Mouse (Mus musculus) T-helper 1 cell (primary cell): Measurements from ENCODE around the gene Chst15.

Experiments
- in situ Hi-C: fragments of 300-600 bp; cut with MboI, MseI; formaldehyde crosslinking; loops from one replicate; pipeline ENCODE4 v1.15.1; 2025; ENCODE audit warnings: high pct_unique_total_duplicates

The Chst15 gene

DNA sequence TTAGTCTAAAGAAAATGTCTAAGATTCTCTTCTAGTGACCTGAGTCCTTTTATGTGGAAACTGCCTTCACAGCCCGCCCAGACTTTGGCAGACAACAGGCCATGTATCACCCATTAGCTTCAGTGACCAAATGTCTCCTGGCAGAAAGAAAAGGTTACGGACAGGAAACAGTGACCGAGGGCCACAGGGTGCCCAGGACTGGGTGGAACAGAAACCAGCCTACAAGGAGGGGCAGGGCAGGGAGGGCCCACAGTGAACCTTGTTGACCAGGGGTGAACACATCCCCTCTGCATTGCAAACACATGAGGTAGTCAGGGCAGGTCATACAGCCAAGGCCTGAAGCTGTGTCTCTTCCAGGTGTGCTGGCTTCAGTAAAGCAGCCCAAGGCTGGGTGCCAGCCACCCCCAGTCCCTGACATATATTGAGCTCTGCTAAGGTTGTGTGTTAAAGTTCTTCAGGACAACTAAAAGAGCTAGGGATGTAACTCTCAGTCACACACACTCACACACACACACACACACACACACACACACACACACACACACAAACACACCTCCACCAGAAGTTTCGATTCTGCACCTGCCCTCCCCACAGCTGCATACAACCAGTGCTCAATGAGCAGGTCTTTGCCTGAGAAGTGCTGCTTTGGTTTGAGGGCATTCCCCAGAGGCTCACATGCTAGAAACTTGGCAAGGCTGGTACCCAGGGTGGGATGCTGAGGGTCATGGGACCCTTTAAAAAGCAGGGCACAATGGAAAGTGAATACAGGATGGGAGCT, 49.1 kb downstream of the Chst15 start:
- in situ Hi-C loops, result loop anchor here (10.0 kb wide), 1 partner anchor 1843 kb away; no protein-coding TSS in a partner anchor

DNA sequence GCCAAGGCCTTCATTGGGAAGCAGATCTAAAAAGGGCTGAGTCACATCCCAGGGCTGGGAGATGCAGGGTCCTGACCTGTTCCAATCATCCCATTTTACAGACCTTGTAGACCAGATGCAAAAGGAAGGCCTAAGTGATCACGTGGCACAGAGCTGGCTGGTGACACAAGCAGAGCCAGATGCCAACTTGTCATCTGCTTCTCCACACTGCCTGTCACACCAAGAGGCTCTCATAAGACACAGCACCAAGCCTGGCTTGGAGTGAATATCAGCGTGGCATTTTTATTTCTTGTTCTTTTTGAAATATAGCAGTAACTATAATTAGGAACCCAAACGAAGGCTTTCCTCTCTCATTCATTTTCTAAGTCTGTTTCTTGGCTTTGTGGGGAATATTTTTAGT, 52.3 kb downstream of the Chst15 start:
- in situ Hi-C loops, result loop anchor here (10.0 kb wide), 1 partner anchor 1840 kb away; no protein-coding TSS in a partner anchor

DNA sequence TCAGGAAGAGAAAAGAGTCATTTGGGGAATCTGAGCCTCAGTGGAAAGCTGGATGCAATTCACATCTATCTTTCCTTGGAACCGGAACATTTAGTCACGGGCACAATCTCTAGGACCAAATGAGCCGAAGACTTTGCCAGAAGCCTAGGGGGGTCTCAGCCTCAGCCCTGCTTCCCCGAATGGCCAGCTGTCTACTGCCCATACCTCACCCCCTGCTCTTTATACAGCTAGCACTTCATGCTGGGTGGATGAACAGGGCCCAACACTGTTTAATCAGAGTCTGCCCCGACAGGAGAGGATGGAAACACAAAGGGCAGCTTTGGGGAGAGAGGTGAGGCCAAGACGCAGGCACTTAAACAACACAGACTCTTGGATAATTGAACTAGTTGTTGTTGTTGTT, 53.8 kb downstream of the Chst15 start:
- in situ Hi-C loops, result loop anchor here (10.0 kb wide), 1 partner anchor 1838 kb away; no protein-coding TSS in a partner anchor

DNA sequence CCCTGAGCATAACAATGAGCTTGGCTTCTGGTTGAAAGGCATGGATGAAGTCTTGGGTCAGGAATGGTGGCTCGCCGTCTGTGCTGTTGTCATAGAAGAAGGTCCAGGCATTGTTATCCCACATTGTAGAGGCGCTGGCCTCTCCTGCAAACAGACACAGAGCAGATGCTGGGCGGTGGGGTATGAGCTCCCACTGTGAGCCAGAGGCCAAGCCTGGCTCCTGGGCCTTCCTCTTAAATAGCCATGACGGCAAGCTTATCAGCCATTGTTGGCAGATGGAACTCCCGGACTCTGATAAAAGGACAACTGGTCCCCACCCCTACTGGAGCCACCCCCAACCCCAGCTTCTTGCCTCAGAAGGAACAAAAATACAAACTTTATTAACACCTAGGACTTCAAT, 54.3 kb downstream of the Chst15 start:
- in situ Hi-C loops, result loop anchor here (10.0 kb wide), 1 partner anchor 1838 kb away; no protein-coding TSS in a partner anchor

DNA sequence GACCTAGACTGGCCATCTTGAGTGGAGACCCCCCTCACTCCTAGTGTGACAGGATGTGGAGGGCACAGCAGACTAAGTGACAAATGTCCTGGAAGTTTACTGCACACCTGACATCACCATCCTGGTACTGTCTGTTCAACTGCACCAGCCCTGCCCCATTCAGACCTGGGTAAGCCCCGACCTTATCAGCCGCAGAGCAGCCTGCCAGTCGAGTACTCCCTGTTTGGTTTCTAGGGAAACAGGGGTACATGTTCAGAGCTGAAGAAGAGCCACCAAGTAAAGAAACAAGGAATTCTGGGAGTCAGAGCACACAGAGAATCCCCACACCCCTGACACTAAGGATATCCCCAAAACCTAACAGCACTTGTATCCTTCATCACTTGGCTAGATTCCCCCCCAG, 55.1 kb downstream of the Chst15 start:
- in situ Hi-C loops, result loop anchor here (10.0 kb wide), 1 partner anchor 1837 kb away; no protein-coding TSS in a partner anchor

DNA sequence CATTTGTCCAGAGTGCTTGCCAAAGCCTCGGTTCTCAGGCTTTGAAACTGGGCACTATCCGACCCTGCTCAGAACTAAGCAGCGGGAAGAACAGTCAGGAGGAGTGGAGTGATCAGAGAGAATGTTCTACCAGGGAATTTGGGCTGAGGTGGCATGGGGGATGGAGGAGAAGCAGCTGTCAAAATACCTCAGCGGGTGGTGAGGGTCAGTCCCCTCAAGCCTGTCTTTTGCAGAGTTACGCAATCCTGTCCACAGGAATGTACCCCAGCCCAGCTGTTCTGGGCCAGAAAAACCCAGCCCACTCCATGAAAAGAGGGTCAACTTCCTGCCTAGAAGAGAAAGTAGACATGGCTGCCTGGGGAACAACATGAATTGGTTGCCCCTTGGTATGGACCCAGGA, 56.4 kb downstream of the Chst15 start:
- in situ Hi-C loops, result loop anchor here (10.0 kb wide), 1 partner anchor 1836 kb away; no protein-coding TSS in a partner anchor

DNA sequence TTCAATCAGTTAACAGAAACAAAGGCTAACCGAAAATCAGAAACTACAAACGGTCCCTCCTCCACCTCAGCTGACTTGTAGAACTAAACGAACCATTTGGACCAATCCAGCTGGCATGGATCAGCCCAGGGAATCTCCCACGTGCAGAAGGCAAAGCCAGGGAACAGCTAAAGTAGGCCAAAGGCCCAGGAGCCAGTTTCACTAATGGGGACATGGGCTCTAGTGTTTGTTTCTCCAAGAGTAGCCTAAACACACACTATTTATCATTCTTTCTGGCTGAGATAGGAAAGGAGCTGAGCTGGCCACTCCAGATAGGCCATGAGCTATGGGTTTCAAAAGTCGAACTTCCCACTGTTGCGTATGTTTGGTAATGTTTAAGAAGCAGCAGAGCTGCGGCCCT, 58.2 kb downstream of the Chst15 start:
- in situ Hi-C loops, result no loop called here

DNA sequence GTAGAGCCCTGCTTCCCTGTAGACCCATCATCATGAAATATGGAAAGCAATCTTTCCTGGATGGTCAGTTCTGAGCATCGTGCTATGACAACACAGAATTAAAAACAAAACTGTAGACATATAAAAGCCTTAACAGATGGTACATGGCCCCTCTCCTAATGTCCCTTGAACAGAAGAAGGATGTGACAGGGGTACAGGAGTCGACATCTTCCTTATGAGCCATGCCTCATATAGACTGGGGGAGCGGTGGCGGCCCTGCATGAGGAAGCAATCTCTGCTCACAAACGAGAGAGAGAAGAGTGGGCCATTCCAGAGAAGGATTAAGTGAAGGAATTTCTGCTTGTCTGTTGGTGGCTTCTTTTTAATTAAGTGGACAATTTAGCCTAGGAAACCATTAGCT, 58.8 kb downstream of the Chst15 start:
- in situ Hi-C loops, result no loop called here

DNA sequence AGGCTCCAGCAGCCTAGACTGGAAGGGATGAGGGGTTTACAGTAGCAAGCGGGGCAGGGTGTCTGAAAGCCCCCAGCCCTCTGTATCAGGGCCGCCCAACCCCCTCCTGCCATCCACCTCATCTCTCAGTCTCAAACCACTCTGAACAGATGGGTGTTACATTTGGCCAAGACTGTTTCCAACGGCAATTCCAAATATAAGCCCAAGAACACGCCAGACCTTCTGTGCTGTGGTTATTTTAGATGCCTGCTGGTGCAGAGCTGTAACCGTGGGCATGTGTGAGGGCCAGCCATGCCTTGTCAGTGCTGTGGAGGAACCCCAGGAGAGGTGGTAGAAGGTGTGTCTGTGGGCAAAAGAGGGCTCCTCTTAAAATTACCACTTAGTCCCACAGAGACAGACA, 63.5 kb downstream of the Chst15 start:
- in situ Hi-C loops, result no loop called here

DNA sequence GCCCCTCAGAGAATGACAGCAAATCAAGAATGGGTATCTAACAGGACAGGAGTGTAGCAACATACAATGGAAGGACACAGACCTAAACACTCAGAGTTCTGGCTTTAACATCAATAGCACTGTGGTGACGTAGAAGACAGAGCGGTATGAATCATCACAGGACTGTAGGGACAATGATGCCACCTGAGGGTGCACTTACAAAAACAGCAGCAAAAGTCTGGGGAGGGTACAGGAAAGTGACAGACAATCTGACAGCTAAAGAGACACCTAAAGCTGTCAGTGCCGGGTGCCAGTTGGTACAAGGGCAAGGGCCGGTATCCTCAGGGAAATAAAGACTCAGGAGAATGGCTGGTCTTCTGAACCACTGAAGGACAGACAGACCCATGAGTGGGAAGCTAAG, 64.0 kb downstream of the Chst15 start:
- in situ Hi-C loops, result no loop called here

DNA sequence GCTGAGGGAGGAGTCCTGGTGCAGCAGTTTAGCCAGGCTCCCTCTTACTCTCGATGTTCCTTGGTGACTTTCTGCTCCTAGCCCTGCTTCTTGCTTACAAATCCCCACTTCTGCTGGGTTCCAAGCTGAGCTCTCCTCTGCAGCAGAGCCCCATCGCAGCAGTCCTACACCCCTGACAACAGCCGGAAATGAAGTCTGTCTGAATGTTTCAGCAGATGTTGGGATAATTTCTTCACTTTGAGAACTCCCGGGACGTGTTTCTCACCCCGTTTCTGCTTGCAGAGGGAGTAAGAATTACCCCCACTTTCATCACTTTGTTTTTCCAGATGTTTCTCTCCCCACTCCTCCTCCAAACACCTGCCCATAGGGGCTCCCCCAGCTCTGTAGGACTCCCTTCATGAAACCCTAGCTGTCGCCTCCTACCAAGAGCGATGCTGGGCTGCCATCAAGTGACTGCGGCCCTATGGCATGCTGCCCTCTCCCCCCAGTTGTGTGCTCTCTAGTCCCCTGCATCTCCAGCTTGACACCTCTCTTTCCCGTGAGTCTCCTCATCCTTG, 67.4 kb downstream of the Chst15 start:
- in situ Hi-C loops, result no loop called here

DNA sequence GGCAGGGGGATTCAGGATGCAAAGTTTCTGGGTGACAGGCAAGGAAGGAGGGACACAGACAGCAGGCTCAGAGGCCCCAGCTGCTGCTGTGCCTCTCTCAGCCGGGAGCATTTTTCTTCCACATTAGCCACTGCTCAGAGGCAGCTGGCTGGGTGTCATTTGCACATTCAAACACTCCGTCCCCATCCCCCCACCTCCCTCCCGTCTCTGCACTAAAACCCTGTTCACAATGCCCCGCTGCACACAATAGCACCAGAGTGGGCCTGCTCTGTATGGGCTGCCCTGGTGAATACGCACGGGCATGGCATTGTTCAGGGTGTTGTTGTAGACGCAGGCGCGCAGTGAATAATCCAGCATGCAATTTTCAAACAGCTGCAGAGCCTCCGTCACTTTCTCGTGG, 69.5 kb downstream of the Chst15 start:
- in situ Hi-C loops, result no loop called here

DNA sequence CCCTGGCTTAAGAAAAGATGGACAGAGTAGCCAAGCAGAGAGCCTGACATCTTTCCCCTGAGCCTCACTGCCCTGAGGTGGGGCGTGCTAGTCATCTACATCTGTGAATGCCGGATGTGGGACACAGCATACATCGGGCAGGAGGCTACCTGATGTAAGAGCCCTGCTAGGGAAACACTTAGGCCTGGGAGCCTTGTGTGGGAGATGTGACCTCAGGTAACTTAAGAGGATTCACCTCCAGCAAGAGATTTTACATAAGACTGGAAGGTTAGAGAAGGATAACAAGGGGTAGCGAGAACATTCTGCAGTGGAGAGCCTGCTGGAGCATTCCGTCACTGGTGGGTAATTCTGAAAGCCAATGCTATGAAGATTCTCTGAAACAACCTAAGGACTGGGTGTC, 69.9 kb downstream of the Chst15 start:
- in situ Hi-C loops, result no loop called here

DNA sequence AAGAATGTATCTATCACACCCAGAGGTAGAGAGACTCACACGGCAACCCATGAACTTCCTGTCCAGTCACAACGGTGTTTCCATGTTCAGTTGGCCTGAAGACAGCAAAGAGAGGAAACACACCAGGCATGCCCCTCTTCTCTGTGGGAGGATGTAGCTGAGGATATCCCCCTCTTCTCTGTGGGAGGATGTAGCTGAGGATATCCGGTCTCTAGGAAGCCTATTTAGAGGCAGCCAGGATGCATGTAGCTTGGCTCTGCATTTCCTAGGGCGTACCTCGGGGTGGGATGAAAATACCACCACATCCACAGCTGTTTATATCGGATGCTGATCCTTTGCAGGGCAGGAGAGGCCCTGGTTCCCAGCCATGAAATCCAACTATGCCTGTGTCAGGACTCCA, 71.3 kb downstream of the Chst15 start:
- in situ Hi-C loops, result no loop called here

DNA sequence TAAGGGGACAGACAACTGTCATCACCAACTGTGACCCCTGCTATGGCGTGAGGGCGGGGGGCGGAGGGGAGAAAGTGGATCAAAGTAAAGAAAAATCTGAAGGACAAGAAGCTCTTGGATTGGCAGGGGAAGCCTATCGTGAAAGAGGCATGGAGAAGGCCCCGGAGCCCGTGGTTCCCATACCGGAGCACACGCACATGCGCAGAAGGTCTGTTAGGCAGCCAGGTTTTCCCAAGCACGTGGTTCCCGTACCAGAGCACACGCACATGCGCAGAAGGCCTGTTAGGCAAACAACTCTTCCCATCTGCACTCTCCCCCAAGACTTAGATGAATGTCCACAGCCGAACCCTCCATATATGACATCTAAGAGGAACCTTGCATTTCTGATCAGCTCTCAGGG, 72.4 kb downstream of the Chst15 start:
- in situ Hi-C loops, result no loop called here

DNA sequence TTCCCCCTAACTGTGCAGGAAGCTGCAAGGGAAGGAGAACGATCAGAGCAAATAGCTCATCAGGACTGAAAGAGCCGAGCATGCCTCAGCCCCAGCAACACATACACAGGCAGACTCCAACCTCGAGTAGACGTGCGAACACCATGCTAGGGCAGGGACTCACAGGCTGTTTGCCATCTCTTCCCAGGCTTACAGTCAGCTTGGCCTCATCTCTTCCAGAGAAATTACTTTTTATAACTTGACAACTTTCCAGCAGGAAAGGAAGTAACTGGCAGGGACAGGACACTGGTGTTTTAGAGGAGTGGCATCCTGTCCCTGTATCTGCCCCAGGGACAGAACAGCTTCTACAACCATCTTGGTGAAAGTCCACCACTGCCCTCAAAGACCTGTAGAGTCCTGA, 73.8 kb downstream of the Chst15 start:
- in situ Hi-C loops, result no loop called here

DNA sequence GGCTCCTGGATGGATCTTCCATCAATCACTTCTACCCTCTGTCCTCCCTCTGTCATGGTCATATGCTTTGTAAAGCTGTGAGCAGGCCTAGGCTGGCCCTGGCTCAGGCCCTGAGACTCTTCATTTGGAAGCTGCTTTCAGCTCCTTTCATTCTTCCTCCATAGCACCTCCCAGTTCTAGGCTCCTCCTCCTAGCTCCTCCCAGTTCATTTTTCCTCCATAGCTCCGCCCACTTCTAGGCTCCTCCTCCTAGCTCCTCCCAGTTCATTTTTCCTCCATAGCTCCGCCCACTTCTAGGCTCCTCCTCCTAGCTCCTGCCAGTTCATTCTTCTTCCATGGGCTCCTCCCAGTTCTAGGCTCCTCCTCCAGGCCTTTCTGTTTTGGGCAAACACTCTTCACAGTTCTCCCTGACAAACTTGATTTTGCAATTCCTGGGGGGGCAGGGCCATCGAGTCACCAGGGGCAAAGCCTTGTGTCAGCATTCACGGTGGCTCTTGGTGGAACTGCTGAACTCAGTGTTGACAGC, 74.3 kb downstream of the Chst15 start:
- in situ Hi-C loops, result no loop called here

DNA sequence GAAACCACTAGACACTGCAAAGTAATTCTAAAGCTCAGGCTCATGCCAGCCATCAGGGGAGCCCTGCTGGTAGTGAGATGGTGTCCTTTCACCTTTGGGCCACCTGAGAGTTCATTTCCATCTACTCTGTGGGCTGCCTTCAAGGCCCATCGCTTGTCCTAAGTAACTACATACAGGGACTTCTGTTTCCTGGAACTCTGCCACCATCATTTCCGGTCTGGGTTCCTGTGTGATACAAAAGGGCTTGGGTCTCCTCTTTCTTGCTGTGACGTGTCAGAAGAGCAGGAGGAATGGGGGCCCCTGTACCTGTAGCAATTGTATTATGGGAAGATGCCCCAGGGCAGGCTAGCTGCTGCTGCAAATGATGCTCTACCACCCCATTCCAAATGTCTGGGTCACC, 78.1 kb downstream of the Chst15 start:
- in situ Hi-C loops, result loop anchor here (10.0 kb wide), 1 partner anchor 396 kb away; no protein-coding TSS in a partner anchor

DNA sequence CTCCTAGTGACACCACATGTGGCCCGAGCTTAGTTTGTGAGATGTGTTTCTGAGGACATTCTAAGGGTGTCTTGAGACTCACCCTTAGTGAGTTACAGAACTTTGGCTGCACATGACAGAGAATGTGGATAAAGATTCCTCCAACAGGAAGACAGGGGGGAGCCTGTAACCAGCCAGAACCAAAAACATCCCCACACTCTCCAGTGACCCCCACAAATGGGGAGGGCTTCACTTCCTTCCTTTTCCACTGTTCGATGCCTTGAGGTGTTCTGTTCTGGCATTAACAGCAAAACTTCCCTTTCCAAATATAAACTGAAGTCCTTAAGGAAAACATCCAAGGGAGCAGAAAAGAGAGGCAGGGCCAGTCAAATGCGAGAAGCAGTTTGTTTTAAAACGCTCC, 79.8 kb downstream of the Chst15 start:
- in situ Hi-C loops, result loop anchor here (10.0 kb wide), 1 partner anchor 398 kb away; no protein-coding TSS in a partner anchor

DNA sequence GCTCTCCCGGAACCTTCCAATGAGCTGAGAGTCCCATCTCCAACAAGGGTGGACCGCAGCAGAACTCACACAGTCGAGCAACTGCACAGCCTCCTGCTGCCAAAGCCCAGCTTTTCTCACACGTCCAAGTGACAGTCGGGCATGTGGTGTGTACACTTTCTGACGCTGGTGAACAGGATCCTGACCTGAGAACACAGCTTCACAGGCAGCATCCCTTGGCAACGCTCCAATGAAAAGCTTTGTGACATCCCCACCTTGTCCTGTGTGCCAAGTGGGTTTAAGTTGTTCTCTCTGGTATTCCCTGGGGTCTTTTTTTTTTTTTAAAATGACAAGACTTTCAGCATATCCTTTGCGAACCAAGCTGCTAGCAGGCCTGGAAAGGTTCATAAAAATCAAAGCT, 80.2 kb downstream of the Chst15 start:
- in situ Hi-C loops, result loop anchor here (10.0 kb wide), 1 partner anchor 398 kb away; no protein-coding TSS in a partner anchor

DNA sequence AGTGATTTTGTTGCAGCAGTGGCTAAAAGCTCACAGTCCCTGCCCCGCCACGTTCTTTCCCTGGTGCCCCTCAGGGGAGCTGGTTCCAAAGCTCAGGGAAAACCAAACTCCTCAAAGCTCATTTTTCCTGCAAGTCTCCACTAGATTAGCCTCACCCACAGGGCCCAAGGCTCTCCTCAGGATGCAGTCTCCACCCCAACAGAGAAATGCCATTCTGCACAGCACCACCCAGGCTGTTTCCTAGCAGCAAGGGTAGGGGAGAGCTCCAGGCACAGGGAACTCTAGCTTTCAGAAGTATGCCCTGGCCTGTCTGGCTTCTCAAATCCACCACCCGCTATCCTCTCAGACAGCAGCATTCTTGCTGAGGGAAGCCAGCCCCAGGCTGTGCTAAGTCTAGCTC, 82.8 kb downstream of the Chst15 start:
- in situ Hi-C loops, result loop anchor here (10.0 kb wide), 1 partner anchor 401 kb away; no protein-coding TSS in a partner anchor

DNA sequence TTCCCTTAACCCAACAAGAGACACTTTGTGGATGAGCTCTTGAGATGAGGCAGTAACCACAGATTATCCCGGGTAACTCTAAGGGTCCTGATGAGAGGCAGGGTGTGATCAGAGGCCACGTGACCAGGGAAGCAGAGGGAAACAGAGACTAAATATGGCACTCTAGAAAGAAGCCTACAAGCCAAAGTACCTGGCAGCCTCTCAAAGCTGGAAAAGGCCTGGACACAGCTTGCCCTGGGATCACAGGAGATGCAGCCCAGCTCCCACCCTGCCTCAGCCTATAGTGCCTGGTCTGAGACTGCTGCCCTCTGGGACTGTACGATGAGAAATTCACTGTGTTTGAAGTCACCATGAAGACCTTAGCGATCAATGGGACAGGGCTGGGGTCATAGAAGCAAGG, 83.3 kb downstream of the Chst15 start:
- in situ Hi-C loops, result loop anchor here (10.0 kb wide), 1 partner anchor 401 kb away; no protein-coding TSS in a partner anchor

DNA sequence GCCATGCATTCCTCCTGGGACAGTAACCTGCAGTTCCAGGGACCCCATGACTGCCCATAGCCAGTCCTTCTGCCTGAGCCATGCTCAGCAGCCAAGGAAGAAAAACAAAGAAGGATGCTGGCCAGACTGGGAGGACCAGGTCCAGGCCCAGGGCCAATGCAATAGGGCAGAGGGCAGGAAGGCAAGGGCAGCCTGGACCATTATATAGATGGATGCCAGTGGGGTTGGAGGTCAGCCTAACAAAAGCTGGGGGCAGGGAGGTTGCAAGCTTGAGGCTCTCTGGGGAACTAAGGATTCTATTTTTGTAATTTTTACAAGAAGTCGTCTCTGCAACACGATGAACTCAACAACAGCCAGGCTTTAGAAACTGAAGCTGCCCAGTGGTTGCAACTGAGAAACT, 84.1 kb downstream of the Chst15 start:
- in situ Hi-C loops, result loop anchor here (10.0 kb wide), 1 partner anchor 402 kb away; no protein-coding TSS in a partner anchor
